Comparison of ENCODE assay signal across 9 mouse cellular contexts in genomic region chr10:34316571-34317216, GRCm38 (mm10). TPM values are rescaled to one million over a fixed set of nuclear protein-coding genes. Genes with fewer than 3 reads are reported as not detected.
A peak's percentile ranks its signal among the peaks of the same experiment; 100 is the strongest.
DNase-seq lines count a peak whose midpoint lies in the region; ATAC-seq and TF ChIP-seq lines count a peak whose summit lies in the region.
"Had no signal": no experiment of that assay in that cellular context is flagged by ENCODE, and none has a peak within 500 bp of the region (broad histone marks: within the 10 kb centered on the region; RNA-seq: fewer than 3 reads in every experiment).

No protein-coding gene starts in this region.

- peak overlapping the region; percentile 57 for H3K4me2 ChIP-seq in midbrain, embryonic 16.5 days (ENCODE audit: low read length)

- intact Hi-C loops in left cerebral cortex, adult 2 months (cut with DNase I) = no loop called here

- peak; percentile 49 for DNase-seq in ovary, adult 18-20 months (ENCODE audit: low spot score)
- DNase-seq in ovary, postnatal 14 days (ENCODE audit: low spot score) = no peak
- DNase-seq in cerebellum, postnatal 14 days = peak; percentile 89 to 92
- peak; percentile 50 to 62 for DNase-seq in frontal cortex, postnatal 14 days (ENCODE audit: low spot score in 2 of 2)
- peak; percentile 52 to 71 for DNase-seq in left cerebral cortex, adult 2 months (ENCODE audit: extremely low spot score in 1 of 2, low spot score in 2 of 2)
- DNase-seq in thymus, postnatal 10 days (ENCODE audit: low spot score in 2 of 2) = no peak

- H3K27ac ChIP-seq in left cerebral cortex, adult 2 months = peak overlapping the region; percentile 85
- peak overlapping the region; percentile 88 for H3K27ac ChIP-seq in midbrain, embryonic 16.5 days (ENCODE audit: low read length)

- peak overlapping the region; percentile 36 for H3K9ac ChIP-seq in midbrain, embryonic 16.5 days (ENCODE audit: low read depth, low read length)

- 0% methylated on average over 3 of the region's 3 CpGs for WGBS in midbrain, embryonic 16.5 days

- no peaks in the 10 kb centered on the region for H3K27me3 ChIP-seq in midbrain, embryonic 16.5 days (ENCODE audit: control insufficient read depth, insufficient read depth, low read depth, low read length)

- H3K4me1 ChIP-seq in midbrain, embryonic 16.5 days (ENCODE audit: control insufficient read depth, insufficient read depth, low read length) = peaks cover 19% of the 10 kb centered on the region

- H3K4me3 ChIP-seq in left cerebral cortex, adult 2 months = peak overlapping the region; percentile 23; the same call in 1 of the 2 replicates
- peak overlapping the region; percentile 33 for H3K4me3 ChIP-seq in midbrain, embryonic 16.5 days (ENCODE audit: low read depth, low read length)
- H3K4me3 ChIP-seq: myocyte had no signal

- no peaks in the 10 kb centered on the region for H3K36me3 ChIP-seq in midbrain, embryonic 16.5 days (ENCODE audit: control insufficient read depth, insufficient read depth, low read length)

- TF ChIP-seq CTCF in left cerebral cortex, adult 2 months (IDR thresholded peaks at IDR 0.05) = no peak

- peak; percentile 98 for ATAC-seq in midbrain, embryonic 16.5 days
- no peak for ATAC-seq in megakaryocyte, adult 5-6 weeks (ENCODE audit: poor library complexity, severe bottlenecking)

- no peaks in the 10 kb centered on the region for H3K9me3 ChIP-seq in midbrain, embryonic 16.5 days (replicated peaks; ENCODE audit: control insufficient read depth, low read length, poor library complexity, severe bottlenecking)

RNA-seq across cellular contexts. Expression of gene Tspyl4, which starts 19.5 kb away (rescaled TPM):
- 100 to 1,000 TPM; 386 to 404 TPM for total RNA-seq in left cerebral cortex, adult 2 months (2021)
- 406 and 423 TPM in 2 replicates for polyA plus RNA-seq in midbrain, embryonic 16.5 days (2015; fragmentation: Nextera tagmentation; extraction: Ambion mirVana)
- 1.6 and 2.6 TPM in 2 replicates for total RNA-seq in megakaryocyte, adult 5-6 weeks (2015)
- total RNA-seq in megakaryocyte, adult 5-6 weeks (2017) = 1.4 and 2.6 TPM in 2 replicates

RNA-seq across cellular contexts. Expression of gene Tspyl1, which starts 34.7 kb away (rescaled TPM):
- total RNA-seq in left cerebral cortex, adult 2 months (2021) = 100 to 1,000 TPM; 161 to 169 TPM
- 128 and 149 TPM in 2 replicates for polyA plus RNA-seq in midbrain, embryonic 16.5 days (2015; fragmentation: Nextera tagmentation; extraction: Ambion mirVana)
- total RNA-seq in megakaryocyte, adult 5-6 weeks (2015) = 46.6 and 50.1 TPM in 2 replicates
- total RNA-seq in megakaryocyte, adult 5-6 weeks (2017) = 52.3 and 60.5 TPM in 2 replicates

Comparison
In these comparisons a context has a peak if more than half of its experiments do, and no peak if none do; other contexts are left out.
1. DNase-seq: peak in ovary, adult 18-20 months (single experiment), cerebellum, postnatal 14 days (2 of 2), frontal cortex, postnatal 14 days (2 of 2) and left cerebral cortex, adult 2 months (2 of 2); none in ovary, postnatal 14 days (single experiment) and thymus, postnatal 10 days (0 of 2).
2. RNA of gene Tspyl4, which starts 19.5 kb away (total RNA-seq): 386 to 404 TPM in left cerebral cortex, adult 2 months; 1.4 to 2.6 TPM in megakaryocyte, adult 5-6 weeks; every median in the first group is over 100 times any median in the second.